Mouse (Mus musculus) heart, embryonic 13.5 days (tissue): Measurements from ENCODE around the gene Tenm4. TPM values are rescaled to one million over a fixed set of nuclear protein-coding genes. Genes with fewer than 3 reads are reported as not detected.

Experiments used
- ATAC-seq: fragments of 200-750 bp; cut with Nextera tagmentation; 2 replicates; pipeline ENCODE4 v1.8.0; 2017; ENCODE audit warnings: moderate TSS enrichment; ENCODE audit not compliant: insufficient number of reproducible peaks, low FRiP score, low TSS enrichment; ENCODE audit errors: extremely low read depth
- H3K27ac ChIP-seq: fragments of 300-500 bp; sonication (generic); replicated peaks from 2 replicates; pipeline ENCODE4 v1.5.1; 2015; ENCODE audit warnings: moderate library complexity, mild to moderate bottlenecking, inconsistent platforms
- H3K27me3 ChIP-seq: fragments of 300-500 bp; sonication (generic); replicated peaks from 2 replicates; pipeline ENCODE4 v1.6.1; 2015; ENCODE audit warnings: mild to moderate bottlenecking, inconsistent platforms
- H3K36me3 ChIP-seq: fragments of 300-500 bp; sonication (generic); 2 replicates; pipeline ENCODE4 v1.6.1; 2015; ENCODE audit warnings: mild to moderate bottlenecking, inconsistent platforms
- H3K4me1 ChIP-seq: fragments of 300-500 bp; sonication (generic); 2 replicates; pipeline ENCODE4 v1.6.1; 2015; ENCODE audit warnings: inconsistent platforms
- H3K4me2 ChIP-seq: fragments of 300-500 bp; sonication (generic); 2 replicates; pipeline ENCODE4 v1.6.1; 2015; ENCODE audit warnings: inconsistent platforms, mild to moderate bottlenecking, moderate library complexity
- H3K4me3 ChIP-seq: fragments of 300-500 bp; sonication (generic); 2 replicates; pipeline ENCODE4 v1.5.1; 2015; ENCODE audit warnings: moderate library complexity, mild to moderate bottlenecking, inconsistent platforms
- H3K9ac ChIP-seq: fragments of 300-500 bp; sonication (generic); 2 replicates; pipeline ENCODE4 v1.6.1; 2015; ENCODE audit warnings: inconsistent platforms, mild to moderate bottlenecking, moderate library complexity
- H3K9me3 ChIP-seq: fragments of 300-500 bp; sonication (generic); 2 replicates; pipeline ENCODE4 v1.6.1; 2016; ENCODE audit warnings: inconsistent platforms
- WGBS: fragments of 180-500 bp; shearing (Covaris S2); methylation state at CpG from one replicate; pipeline ENCODE4 v1.1.7; 2015; ENCODE audit warnings: mixed read lengths; 5-methylcytosine and 5-hydroxymethylcytosine counted together
- polyA plus RNA-seq: library from polyadenylated mRNA; unstranded; fragments of >200 nt; fragmentation: Nextera tagmentation; extraction: Ambion mirVana; gene quantifications from 2 replicates; pipeline ENCODE4 v1.2.1, GENCODE M21; 2015

Tenm4 gene
- polyA plus RNA-seq, 1 experiment from 2014 or later, result 10.5 TPM

DNA sequence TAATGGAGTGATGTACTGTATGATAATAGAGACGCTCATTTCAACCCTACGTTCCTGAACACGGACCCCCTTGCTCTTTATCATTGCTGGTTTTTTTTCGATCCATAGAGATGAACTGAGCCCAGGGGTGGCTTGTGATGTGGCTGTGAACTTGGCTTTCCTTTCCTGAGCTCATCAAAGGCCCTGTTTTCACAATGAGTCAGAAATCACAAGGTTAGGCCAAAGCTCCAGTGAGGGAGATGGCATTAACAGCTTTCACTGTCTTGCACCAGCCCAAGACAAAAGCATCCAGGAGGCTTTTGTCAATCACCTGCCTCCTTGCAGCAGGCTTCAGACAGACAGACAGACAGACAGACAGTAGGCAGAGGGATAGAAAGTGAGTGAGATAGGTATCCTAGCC lies 219.8 kb downstream of the Tenm4 start:
- no peak overlapping the region for H3K27ac ChIP-seq
- 84% methylated on average over 4 of the region's 4 CpGs for WGBS
- no peaks in the 10 kb centered on the region for H3K9me3 ChIP-seq
- H3K9ac ChIP-seq, result no peak overlapping the region
- ATAC-seq, result no peak
- H3K27me3 ChIP-seq, result no peaks in the 10 kb centered on the region
- H3K4me2 ChIP-seq, result no peak overlapping the region
- no peak overlapping the region for H3K4me3 ChIP-seq
- no peaks in the 10 kb centered on the region for H3K36me3 ChIP-seq
- no peaks in the 10 kb centered on the region for H3K4me1 ChIP-seq

DNA sequence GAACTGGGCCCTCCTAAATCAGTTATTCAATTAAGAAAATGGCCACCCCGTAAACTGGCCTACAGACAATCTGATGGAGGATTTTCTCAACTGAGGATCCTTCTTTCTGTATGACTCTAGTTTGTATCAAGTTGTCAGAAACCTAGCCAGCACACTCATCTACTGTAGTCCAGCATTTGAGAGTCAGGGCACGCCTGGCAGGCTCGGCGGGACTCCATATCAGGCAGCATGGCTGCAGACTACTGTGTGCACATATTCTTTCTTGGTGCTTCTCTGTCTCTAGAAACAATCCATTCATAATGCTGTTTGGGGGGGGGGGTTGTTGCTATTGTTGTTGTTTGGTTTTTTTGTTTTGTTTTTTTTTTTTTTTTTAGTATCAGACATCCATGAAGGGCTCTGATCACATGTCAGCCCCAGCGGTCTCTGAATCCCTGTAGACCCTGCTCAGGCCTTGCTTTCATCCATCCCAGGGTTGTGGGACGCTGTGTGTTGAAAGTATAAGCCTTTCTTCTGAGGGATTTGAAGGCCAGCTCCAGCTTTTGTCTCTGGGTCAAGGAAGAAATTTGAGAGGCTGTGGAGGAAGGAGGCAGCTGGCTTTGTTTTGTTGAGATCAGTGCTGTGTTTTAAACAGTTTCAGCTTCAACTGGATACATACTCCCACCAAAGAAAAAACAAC lies 220.9 kb downstream of the Tenm4 start:
- Histone ChIP-seq H3K36me3 (no peaks in the 10 kb centered on the region), H3K27ac (no peak overlapping the region), H3K9me3 (no peaks in the 10 kb centered on the region), H3K4me2 (no peak overlapping the region), H3K4me3 (no peak overlapping the region), H3K9ac (no peak overlapping the region), H3K27me3 (no peaks in the 10 kb centered on the region), H3K4me1 (no peaks in the 10 kb centered on the region)
- WGBS, result 79% methylated on average over 6 of the region's 6 CpGs
- ATAC-seq, result no peak

DNA sequence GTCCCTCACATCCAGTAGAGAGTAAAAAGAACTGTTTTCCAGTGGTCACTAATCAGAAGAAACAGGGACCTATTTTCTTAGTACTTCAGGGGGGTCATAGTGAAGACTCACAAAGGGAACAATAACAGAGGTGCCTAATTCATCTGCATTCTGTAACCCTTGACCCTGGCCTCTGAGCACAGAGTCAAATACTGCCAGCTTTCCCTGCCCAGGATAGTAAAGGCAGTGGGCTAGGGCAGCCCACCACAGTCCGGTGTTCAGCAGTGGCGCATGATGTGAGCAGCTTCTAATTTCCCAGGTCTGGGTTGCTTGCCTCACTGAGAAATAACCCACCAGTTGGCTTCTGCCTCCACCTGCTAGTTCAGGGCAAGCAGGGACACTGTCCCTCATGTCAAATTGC lies 221.6 kb downstream of the Tenm4 start:
- ATAC-seq, result no peak
- H3K4me2 ChIP-seq, result no peak overlapping the region
- H3K36me3 ChIP-seq, result no peaks in the 10 kb centered on the region
- no peak overlapping the region for H3K27ac ChIP-seq
- H3K9ac ChIP-seq, result no peak overlapping the region
- 82% methylated on average over 2 of the region's 2 CpGs for WGBS
- H3K4me3 ChIP-seq, result no peak overlapping the region
- no peaks in the 10 kb centered on the region for H3K4me1 ChIP-seq
- no peaks in the 10 kb centered on the region for H3K27me3 ChIP-seq
- H3K9me3 ChIP-seq, result no peaks in the 10 kb centered on the region

DNA sequence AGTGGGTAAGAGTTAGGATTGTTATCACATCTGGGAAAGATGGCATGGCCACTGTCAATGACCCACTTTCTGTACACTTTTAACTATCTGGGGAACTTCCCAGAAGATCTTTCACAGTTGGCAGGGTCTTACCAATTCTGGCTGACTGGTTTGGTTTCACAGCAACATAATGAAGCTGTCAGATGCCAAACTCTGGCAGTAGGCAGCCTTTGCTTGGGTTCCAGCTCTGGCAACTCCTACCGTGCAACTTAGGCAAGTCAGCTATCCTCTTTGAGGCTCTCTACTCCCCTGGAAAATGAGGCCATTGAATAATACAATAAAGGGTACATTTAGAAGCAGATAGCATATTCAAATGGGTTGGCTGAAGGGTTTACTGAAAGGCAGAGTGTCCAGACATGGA lies 226.9 kb downstream of the Tenm4 start:
- no peak overlapping the region for H3K9ac ChIP-seq
- H3K4me1 ChIP-seq, result peaks cover 14% of the 10 kb centered on the region
- no peaks in the 10 kb centered on the region for H3K9me3 ChIP-seq
- H3K36me3 ChIP-seq, result no peaks in the 10 kb centered on the region
- H3K27me3 ChIP-seq, result no peaks in the 10 kb centered on the region
- no peak overlapping the region for H3K27ac ChIP-seq
- H3K4me3 ChIP-seq, result no peak overlapping the region
- 65% methylated on average over 1 of the region's 1 CpGs for WGBS
- H3K4me2 ChIP-seq, result no peak overlapping the region
- no peak for ATAC-seq

DNA sequence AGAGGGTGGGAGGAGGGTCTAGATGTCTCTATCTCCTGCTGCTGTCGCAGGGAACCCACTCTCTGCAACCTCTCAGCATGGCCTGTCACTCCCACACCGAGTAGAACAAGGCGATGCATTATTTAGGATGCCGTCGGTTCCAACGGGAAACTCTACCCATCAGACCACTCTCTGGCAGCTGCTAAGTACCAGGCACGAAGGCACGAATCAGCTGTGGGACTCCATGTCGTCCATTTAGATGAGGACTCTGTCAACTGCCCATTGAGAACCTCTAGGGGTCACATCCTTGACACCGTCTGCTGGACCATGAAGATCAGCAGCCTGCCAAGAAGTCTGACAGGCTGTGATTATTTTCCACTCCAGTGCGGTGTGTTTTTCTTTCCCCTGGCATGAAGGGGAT lies 229.4 kb downstream of the Tenm4 start:
- H3K27me3 ChIP-seq, result peaks cover 4% of the 10 kb centered on the region; the same call in 1 of the 2 replicates
- H3K4me3 ChIP-seq, result no peak overlapping the region
- H3K9me3 ChIP-seq, result no peaks in the 10 kb centered on the region
- 0 out of 2 replicates have a peak, but pooled peaks have one; percentile 19 for ATAC-seq
- H3K27ac ChIP-seq, result no peak overlapping the region
- 18% methylated on average over 11 of the region's 11 CpGs for WGBS
- H3K4me1 ChIP-seq, result peaks cover 14% of the 10 kb centered on the region
- no peak overlapping the region for H3K9ac ChIP-seq
- H3K4me2 ChIP-seq, result no peak overlapping the region
- H3K36me3 ChIP-seq, result no peaks in the 10 kb centered on the region

DNA sequence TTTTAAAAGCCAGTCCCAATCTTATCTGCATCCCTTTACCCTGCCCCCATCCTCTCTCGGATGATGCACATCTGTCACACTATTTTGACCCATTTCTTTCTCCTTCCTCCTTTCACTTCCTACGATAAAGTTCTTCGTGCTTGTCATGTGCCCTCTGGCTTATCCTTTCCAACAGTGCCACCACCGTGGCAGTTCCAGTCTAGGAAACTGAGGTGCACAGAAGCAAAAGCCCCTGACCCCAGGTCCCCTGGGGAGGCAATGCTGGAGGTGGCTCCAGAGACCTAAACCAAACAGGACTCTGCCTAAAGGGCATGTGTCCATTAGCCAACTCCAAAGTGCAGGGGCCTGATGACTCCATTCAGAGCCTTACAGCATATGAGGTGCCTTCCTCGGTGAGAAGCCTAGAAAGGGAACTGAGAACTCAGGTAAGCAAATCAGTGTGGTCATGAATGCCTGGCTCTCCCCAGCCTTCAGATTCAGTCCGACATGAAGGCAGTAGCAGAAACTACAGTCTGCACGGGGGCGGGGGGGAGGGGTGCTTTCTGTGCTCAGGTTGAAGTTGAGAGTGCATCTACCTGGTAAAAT lies 235.7 kb downstream of the Tenm4 start:
- no peak for ATAC-seq
- Histone ChIP-seq H3K27ac (no peak overlapping the region), H3K4me2 (no peak overlapping the region), H3K27me3 (peaks cover 39% of the 10 kb centered on the region), H3K4me3 (no peak overlapping the region), H3K36me3 (no peaks in the 10 kb centered on the region), H3K9ac (no peak overlapping the region), H3K9me3 (no peaks in the 10 kb centered on the region), H3K4me1 (0 out of 2 replicates have a peak, but pooled peaks cover 5% of the 10 kb centered on the region)
- WGBS, result 63% methylated on average over 8 of the region's 8 CpGs

DNA sequence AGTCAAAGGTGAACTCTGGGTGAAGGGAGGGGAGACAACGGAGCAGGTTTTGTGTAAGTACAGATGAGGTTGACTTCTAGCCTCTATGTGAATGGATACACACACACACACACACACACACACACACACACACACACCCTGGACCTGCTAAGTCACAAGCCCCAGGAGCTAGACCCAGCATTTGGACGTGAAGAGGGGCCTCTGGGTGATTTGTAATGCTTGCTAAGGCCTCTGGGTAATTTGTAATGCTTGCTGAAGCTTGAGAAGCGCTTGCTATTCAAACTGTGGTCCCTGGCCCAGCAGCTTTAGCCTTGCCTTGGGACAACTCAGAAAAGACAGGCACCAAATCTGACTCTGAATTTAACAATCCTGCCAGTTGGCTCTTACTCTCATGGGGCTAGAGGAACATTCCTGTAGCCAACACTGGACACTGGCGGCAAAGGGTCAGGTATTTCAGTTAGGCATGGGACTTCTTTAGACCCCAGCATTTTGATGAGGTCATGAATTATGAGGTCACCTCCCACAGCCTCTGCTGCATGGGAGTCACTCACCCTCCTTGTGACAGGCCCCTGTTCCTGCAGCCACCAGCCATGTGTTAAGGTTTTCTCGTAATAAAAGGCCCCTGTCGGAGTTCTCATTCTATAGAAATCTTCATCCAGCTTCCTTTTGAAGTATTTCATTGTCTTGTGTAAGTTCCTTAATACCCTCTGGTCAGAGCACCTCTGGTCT lies 237.3 kb downstream of the Tenm4 start:
- H3K27ac ChIP-seq, result no peak overlapping the region
- H3K36me3 ChIP-seq, result no peaks in the 10 kb centered on the region
- no peak overlapping the region for H3K9ac ChIP-seq
- no peak overlapping the region for H3K4me2 ChIP-seq
- H3K4me3 ChIP-seq, result no peak overlapping the region
- H3K9me3 ChIP-seq, result no peaks in the 10 kb centered on the region
- H3K27me3 ChIP-seq, result peaks cover 47% of the 10 kb centered on the region
- ATAC-seq, result no peak
- H3K4me1 ChIP-seq, result peaks cover 13% of the 10 kb centered on the region
- WGBS, result 72% methylated on average over 6 of the region's 6 CpGs

DNA sequence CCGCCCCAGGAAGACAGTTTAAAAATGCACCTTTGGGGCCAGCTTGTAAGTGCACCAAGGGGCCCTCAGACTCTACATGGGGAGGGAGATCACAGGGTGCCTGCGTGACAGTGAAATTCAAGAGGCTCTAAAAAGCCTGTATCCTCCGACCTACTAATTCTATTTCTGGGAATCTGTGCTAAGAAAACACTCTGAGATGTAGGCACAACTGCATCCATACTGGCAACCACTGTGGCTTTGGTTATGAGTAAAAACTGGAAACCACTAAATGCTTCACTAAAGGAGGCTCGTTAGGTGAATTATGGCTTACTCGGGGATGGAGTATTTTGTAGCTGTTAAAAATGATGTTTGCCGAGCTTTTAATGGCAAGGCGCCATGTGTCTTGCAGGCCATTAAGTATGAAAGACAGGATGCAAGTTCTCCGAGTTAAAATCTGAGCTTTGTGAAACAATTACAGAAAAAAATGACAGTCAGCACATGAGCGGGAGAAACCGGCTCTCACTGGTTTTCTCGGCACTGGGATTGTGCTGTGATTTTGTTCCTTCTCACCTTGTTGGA lies 238.4 kb downstream of the Tenm4 start:
- H3K27ac ChIP-seq, result no peak overlapping the region
- no peak overlapping the region for H3K4me3 ChIP-seq
- WGBS, result 77% methylated on average over 11 of the region's 11 CpGs
- no peak overlapping the region for H3K4me2 ChIP-seq
- H3K27me3 ChIP-seq, result peaks cover 50% of the 10 kb centered on the region
- no peaks in the 10 kb centered on the region for H3K9me3 ChIP-seq
- no peak for ATAC-seq
- H3K9ac ChIP-seq, result no peak overlapping the region
- peaks cover 23% of the 10 kb centered on the region for H3K4me1 ChIP-seq
- no peaks in the 10 kb centered on the region for H3K36me3 ChIP-seq

DNA sequence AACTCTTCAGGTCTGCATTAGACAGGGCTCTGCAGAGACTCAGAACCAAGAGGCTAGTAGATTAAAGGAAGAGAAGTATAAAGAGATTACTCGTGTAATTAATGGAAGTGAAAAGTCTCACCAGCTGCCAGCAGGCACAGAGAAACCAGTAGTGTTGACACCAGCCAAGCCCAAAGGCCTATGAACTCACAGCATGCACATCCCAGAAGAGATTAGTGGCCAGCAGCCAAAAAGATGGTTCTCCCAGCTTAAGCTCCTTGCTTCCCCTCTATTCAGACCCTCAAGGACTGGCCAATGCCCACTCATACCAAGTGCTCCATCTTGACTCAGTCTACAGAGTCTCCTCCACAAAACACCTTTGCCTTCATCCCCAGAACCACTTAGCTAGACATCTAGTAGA lies 242.8 kb downstream of the Tenm4 start:
- no peak for ATAC-seq
- H3K9me3 ChIP-seq, result no peaks in the 10 kb centered on the region
- H3K36me3 ChIP-seq, result no peaks in the 10 kb centered on the region
- H3K4me1 ChIP-seq, result peaks cover 30% of the 10 kb centered on the region
- peak overlapping the region; percentile 40 for H3K27ac ChIP-seq
- no peak overlapping the region for H3K9ac ChIP-seq
- no peak overlapping the region for H3K4me2 ChIP-seq
- peaks cover 68% of the 10 kb centered on the region for H3K27me3 ChIP-seq
- 28% methylated on average over 1 of the region's 1 CpGs for WGBS
- H3K4me3 ChIP-seq, result no peak overlapping the region

DNA sequence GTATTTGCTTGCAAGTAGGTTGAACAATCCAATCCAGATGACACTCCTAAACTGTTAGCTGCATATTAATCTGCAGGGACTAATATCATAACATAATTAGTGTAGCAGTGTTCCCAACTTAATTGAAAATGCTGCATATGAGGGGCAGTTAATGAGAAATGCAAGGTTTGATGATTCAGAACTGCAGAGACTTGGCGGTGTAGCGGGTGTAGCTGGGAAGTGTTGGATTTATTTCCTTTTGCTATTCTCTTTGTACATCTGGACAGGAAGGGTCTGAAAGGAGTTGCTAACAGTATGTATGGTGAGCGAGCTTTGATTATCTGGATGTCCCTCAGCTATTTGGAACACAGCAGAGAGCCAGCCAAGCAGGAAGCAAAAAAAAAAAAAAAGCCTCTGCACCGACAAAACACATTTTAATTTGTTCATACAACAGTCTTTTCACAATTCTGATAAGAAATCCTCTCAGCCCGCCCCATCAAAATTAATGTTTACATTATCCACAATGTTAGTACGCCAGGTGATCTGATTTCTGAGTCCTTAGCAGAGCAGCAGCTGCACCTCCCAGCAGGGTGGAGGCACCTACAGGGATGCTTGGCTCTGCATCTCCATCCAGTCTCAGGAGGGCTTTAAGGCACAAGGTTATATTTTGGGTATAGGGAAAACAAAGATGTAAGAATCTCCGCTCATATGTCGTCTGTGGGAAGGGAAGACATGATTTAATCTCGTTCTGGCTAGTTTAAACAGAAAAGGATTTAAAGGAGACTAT lies 243.4 kb downstream of the Tenm4 start:
- 53% methylated on average over 9 of the region's 9 CpGs for WGBS
- no peak overlapping the region for H3K4me3 ChIP-seq
- no peaks in the 10 kb centered on the region for H3K36me3 ChIP-seq
- H3K4me1 ChIP-seq, result peaks cover 25% of the 10 kb centered on the region
- no peak overlapping the region for H3K9ac ChIP-seq
- no peak overlapping the region for H3K4me2 ChIP-seq
- H3K9me3 ChIP-seq, result no peaks in the 10 kb centered on the region
- H3K27ac ChIP-seq, result peak overlapping the region; percentile 40
- peaks cover 70% of the 10 kb centered on the region for H3K27me3 ChIP-seq
- ATAC-seq, result no peak
